Mouse (Mus musculus) frontal cortex, adult 2 months (tissue): Measurements from ENCODE around the gene Pias3. TPM values are rescaled to one million over a fixed set of nuclear protein-coding genes. Genes with fewer than 3 reads are reported as not detected.
"Not testable (repeated sequence)": the region's sequence is repeated elsewhere in the genome, so short reads cannot be mapped to it uniquely, and the experiment has no call there.

ENCODE experiments used
- DNase-seq, 2 experiments: peaks; one replicate each; pipeline ENCODE4 v3.0.0; 2022; ENCODE audit warnings: low spot score in 1 of 2; ENCODE audit errors: extremely low spot score in 1 of 2
- polyA plus RNA-seq: library from polyadenylated mRNA; depleted of rRNA; stranded (reverse); fragments of >200 nt; gene quantifications from 2 replicates; pipeline ENCODE4 v1.2.3, GENCODE M21; 2012

Pias3 gene
- polyA plus RNA-seq, 1 experiment: 25.8 TPM

DNA sequence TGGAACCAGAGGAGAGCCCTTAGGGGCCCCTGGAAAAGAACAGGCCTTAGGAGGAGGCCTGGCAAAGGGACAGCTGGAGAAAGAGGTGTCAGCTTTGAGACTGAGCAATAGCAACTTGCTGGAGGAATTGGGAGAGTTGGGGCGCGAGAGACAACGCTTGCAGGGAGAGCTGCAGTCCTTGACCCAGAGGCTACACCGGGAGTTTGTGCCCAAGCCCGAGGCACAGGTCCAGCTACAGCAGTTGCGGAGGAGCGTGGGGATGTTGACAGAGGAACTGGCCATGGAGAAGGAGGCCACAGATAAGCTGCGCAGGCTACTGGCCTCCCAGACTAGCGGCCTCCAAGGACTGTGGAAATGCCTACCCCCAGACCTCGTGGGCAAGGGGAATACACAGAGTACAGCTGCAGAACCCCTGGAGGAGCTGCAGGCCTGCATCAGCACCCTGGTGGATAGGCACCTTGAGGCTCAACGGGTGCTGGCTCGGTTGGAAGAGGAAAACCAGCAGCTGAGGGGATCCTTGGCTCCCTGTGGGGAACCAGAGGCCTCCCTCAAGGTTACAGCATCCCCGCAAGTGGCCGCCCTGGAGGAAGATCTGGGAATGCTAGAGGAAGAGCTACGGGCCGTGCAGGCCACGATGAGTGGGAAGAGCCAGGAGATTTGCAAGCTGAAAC lies 11.9 kb upstream of the Pias3 start:
- no peak for DNase-seq

- DNase-seq: no peak
These were observed 11.4 kb upstream of the Pias3 start for GRCm38 (mm10) chr3:96684822-96685156.

- not testable (repeated sequence) for DNase-seq
These were observed 10.1 kb upstream of the Pias3 start for GRCm38 (mm10) chr3:96686057-96686456.

DNA sequence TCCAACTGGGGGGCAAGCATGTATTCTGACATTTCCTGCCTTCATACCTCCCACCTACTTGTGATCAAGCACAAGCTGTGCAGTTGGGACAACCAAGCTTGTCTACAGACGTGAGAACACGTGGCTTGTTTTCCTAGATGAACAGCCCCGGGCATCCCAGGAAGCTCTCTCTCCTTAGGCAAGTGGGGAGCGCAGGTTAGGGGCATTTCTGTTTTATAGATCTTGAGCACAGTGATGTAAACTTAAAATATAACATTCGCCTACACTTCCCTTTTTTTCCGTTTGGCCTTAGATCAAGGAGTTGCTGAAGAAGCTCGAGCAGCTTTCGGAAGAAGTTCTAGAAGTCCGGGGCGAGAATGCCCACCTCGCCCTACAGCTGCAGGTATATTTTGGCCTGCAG lies 7.3 kb upstream of the Pias3 start:
- DNase-seq: no peak

DNA sequence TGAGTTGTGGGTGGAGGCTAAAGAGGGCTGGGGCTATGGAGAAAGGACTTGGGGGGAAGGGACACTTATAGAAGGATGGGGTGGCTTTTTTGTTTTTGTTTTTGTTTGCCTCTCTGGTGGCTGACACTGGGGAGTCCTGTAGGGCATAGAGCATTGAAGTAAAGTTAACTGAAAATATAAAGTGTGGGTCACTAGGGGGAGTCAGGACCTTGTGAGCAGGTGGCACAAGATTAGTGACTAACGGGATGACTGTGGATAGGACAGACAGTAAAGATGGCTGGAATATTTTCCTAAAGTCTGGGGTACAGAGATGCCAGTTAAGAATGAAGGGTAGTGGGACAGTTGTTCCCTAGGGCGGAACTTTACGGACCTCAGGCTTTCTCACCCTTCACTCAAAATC lies 5.9 kb upstream of the Pias3 start:
- DNase-seq: no peak

- no peak for DNase-seq
These were observed 3.7 kb upstream of the Pias3 start for GRCm38 (mm10) chr3:96692506-96692905.

GRCm38 (mm10) chr3:96693579-96693978 lies 2.6 kb upstream of the Pias3 start:
- no peak for DNase-seq

DNA sequence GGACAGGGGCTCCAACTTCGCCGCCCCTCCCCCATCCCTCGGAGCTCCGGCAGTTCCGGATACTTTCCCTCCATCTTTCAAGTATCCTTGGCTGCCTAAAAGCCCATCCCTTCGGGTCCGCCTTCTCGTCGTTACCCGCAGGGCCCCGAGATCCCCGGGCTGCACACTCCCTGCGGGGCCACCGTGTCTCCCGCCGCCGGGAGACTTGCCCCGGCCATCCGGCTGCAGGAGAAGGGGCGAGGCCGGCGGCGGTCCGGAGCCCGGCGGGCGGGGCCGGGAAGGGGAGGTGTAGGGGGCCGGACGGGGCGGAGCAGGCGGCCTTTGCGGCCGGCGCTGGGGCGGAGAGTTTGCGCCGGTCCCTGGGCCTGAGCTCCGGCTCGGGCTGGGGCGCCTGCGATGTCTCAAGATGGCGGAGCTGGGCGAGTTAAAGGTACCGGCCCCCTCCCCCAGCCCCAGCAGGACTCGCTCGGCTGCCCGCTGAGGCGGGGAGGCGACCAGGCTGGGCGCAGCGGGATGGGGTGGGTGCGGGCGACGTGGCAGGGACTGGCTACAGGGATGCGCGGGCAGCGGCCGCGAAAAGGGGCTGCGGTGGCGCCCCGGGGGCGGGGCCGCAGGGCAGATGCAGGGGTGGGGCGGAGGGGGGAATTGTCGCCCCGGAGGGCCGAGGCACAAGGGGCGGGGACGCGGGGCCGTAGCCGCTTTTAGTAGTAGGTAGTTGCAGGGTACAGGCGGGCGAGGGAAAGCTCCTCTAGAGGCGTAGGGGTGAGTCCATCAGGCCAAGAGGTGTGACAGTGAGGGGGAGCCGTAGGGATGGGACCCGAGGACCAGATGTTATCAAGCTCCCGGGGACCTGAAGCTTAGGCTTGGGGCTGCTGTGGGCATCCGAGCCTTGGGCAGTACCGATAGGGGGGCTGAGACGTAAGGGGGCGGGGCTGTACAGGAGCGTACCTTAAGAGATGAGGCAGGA lies 865 bp downstream of the Pias3 start:
- DNase-seq: peak; percentile 56 to 77

- no peak for DNase-seq
These were observed 3.0 kb downstream of the Pias3 start for GRCm38 (mm10) chr3:96698993-96699690.

DNA sequence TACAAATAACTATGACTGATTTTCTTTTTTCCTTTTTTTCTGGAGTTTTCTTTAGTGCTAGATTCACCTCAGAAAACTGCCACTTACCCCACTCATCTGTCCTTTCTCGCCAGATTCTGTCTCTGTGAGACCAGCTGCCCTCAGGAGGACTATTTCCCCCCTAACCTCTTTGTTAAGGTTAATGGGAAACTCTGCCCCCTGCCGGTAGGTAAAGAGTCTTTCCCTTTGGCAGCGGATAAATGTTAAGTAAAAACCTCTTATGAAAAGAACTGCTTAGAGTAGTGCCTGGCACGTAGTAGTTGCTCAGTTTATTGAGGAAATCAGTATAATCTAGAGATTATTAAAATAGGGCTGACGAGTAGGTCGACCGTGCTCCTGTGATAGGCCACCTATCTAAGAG lies 4.2 kb downstream of the Pias3 start:
- no peak for DNase-seq

- DNase-seq: no peak
These were observed 4.8 kb downstream of the Pias3 start for GRCm38 (mm10) chr3:96701003-96701402.

DNA sequence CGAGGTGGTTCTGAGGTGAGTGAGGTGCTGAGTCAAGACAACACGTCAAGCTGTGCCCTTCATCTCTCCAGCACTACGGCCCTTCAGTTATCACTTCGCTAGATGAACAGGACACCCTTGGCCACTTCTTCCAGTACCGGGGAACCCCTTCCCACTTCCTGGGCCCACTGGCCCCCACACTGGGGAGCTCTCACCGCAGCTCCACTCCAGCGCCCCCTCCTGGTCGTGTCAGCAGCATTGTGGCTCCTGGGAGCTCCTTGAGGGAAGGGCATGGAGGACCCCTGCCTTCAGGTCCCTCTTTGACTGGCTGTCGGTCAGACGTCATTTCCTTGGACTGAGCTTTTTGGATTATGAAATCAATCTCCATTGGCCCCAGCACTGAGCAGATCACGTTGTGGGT lies 8.6 kb downstream of the Pias3 start:
- DNase-seq: no peak

- no peak for DNase-seq
These were observed 10.0 kb downstream of the Pias3 start for GRCm38 (mm10) chr3:96706217-96706616.

DNA sequence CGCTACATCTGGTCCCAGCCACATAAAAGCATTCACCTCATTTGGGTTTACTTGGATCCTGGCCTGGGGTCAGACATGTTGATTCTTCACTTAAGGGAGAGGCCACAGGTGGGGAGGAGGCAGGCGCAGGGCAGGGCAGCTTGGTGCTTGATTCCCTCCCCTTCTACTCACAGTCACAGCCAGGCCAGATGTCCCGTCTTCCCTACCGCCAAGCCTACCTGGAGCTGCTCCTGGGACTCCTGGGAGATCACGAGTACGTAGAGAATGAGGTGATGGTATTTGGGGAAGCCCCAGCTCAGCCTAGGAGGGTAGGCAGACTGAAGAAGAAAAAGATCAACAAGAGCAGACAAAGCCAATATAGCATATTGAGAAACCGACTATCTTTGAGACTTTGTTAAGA lies 10.8 kb downstream of the Pias3 start:
- no peak for DNase-seq

- DNase-seq: peak in 1 of 2 experiments; percentile 88
These were observed 11.9 kb downstream of the Pias3 start, which contains the start of gene Nudt17 for GRCm38 (mm10) chr3:96707903-96708683. Gene Nudt17 (minus strand): TSS chr3:96708562.

- DNase-seq: no peak
These were observed 12.5 kb downstream of the Pias3 start for GRCm38 (mm10) chr3:96708684-96709064.

DNA sequence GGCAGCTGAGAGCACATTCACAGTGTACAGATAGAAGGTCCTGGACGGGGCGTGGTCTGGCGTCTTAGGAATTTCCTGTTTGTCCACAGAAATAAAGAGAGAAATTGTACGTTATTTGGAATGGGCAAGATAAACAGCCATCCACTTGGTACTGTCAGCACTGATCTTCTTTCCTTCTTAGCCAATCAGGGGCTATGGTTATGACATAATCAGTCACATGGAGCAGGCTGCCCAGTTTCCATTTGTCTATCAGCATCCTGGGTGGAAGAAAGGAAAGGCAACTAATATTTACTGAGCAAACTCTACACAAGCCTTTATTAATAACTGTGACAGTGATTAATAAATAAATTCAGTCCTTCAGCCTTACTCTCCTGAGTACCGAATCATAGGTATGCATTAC lies 18.1 kb downstream of the Pias3 start:
- no peak for DNase-seq

GRCm38 (mm10) chr3:96715854-96716253 lies 19.7 kb downstream of the Pias3 start:
- DNase-seq: no peak

GRCm38 (mm10) chr3:96719173-96719572 lies 23.0 kb downstream of the Pias3 start:
- peak in 1 of 2 experiments; percentile 65 for DNase-seq

- peak; percentile 90 to 95 for DNase-seq
These were observed 31.2 kb downstream of the Pias3 start, which contains the start of the genes Polr3c and Rnf115 for GRCm38 (mm10) chr3:96727343-96727827. Gene Polr3c (minus strand): TSS chr3:96727628. Gene Rnf115 (plus strand): TSS chr3:96727664.
